Mouse (Mus musculus): ENCODE results near the gene Pnlip. TPM values are rescaled to one million over a fixed set of nuclear protein-coding genes. Genes with fewer than 3 reads are reported as not detected.

The Pnlip gene
- total and polyA plus RNA-seq, 3 experiments: not detected

DNA sequence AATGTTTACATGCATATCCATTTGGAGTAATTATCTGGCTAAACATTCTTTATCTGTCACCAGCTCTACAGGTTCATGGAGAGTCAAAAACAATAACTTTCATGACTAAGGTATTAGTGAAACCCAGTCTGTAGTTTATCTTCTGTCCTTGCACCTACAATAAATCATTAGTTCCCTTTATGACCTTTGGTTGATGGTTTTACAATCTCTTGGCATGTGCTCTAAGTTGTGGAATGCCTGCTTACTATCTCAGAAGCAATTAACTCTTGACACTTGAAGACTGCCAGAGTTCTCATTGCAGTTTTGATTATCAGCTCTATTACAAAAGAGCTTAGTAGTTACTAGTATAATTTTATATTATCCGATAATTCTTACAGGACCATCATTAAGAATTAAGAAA, 36.6 kb downstream of the Pnlip start:
- no peak for DNase-seq (ENCODE audit: low read depth, low spot score)
- H3K9ac ChIP-seq (ENCODE audit: control insufficient read depth, low read depth, low read length, poor library complexity, severe bottlenecking): no peak overlapping the region
- no peaks in the 10 kb centered on the region for H3K36me3 ChIP-seq (ENCODE audit: control insufficient read depth in 1 of 2, insufficient read depth in 2 of 2, low read length in 2 of 2)
- H3K4me3 ChIP-seq (ENCODE audit: control insufficient read depth in 1 of 2, insufficient read depth in 1 of 2, low read depth in 2 of 2, low read length in 2 of 2): no peak overlapping the region
- H3K79me2 ChIP-seq (ENCODE audit: control insufficient read depth, insufficient read depth, low read length, poor library complexity): no peaks in the 10 kb centered on the region
- TF ChIP-seq POLR2AphosphoS5 (IDR thresholded peaks at IDR 0.05; ENCODE audit: borderline replicate concordance, low read depth, low read length) (no peak), BHLHE40 (IDR thresholded peaks at IDR 0.05; ENCODE audit: borderline replicate concordance, low read depth, low read length) (no peak), GATA1 (IDR thresholded peaks at IDR 0.05; ENCODE audit: low read depth, low read length) (no peak), ELF1 (IDR thresholded peaks at IDR 0.05; ENCODE audit: low read depth, low read length) (no peak), CHD1 (IDR thresholded peaks at IDR 0.05; ENCODE audit: low read depth, low read length) (no peak), SMC3 (IDR thresholded peaks at IDR 0.05; ENCODE audit: low read depth, low read length) (no peak), TBP (IDR thresholded peaks at IDR 0.05; ENCODE audit: low read depth, low read length) (no peak), ZC3H11A (IDR thresholded peaks at IDR 0.05; ENCODE audit: low read depth, low read length) (no peak), E2F4 (IDR thresholded peaks at IDR 0.05; ENCODE audit: borderline replicate concordance, low read depth, low read length) (no peak), TCF12 (IDR thresholded peaks at IDR 0.05; ENCODE audit: low read depth, low read length) (no peak), GABPA (IDR thresholded peaks at IDR 0.05; ENCODE audit: low read depth, low read length) (no peak), USF1 (IDR thresholded peaks at IDR 0.05; ENCODE audit: low read depth, low read length) (no peak), SIN3A (IDR thresholded peaks at IDR 0.05; ENCODE audit: low read length) (no peak), MAFK (IDR thresholded peaks at IDR 0.05; ENCODE audit: borderline replicate concordance, low read depth, low read length) (no peak), EP300 (IDR thresholded peaks at IDR 0.05; ENCODE audit: low read depth in 1 of 2, low read length in 2 of 2) (no peak), TAL1 (IDR thresholded peaks at IDR 0.05; ENCODE audit: low read length) (no peak)
- no peaks in the 10 kb centered on the region for H3K9me3 ChIP-seq (replicated peaks; ENCODE audit: insufficient read depth, low read length)
- H3K27ac ChIP-seq (ENCODE audit: control insufficient read depth, low read depth, low read length): no peak overlapping the region
- no peaks in the 10 kb centered on the region for H3K4me1 ChIP-seq (ENCODE audit: control insufficient read depth in 1 of 2, insufficient read depth in 2 of 2, low read length in 2 of 2)
- H3K27me3 ChIP-seq (ENCODE audit: control insufficient read depth in 1 of 2, insufficient read depth in 2 of 2, low read length in 2 of 2): no peaks in the 10 kb centered on the region

DNA sequence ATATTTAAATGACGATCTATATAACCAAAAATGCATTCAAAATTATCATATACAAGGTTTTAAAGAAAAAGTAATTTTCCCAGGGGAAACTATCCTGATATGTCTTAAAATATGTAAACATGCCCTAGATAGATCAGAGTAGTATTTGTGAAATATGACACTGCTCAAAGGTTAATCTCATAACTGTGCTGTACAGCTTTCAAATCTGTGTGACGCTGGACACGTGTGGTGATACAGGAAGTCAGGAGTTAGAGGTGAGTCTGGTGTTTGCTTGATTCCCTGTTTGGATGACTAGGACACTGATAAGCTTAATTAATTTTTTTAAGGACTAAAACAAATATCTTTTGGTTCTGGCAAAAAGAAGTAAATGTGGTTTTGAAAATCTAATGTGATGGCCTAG, 43.0 kb downstream of the Pnlip start:
- no peaks in the 10 kb centered on the region for H3K79me2 ChIP-seq (ENCODE audit: control insufficient read depth, insufficient read depth, low read length, poor library complexity)
- no peak overlapping the region for H3K4me3 ChIP-seq (ENCODE audit: control insufficient read depth in 1 of 2, insufficient read depth in 1 of 2, low read depth in 2 of 2, low read length in 2 of 2)
- H3K9ac ChIP-seq (ENCODE audit: control insufficient read depth, low read depth, low read length, poor library complexity, severe bottlenecking): no peak overlapping the region
- H3K4me1 ChIP-seq (ENCODE audit: control insufficient read depth in 1 of 2, insufficient read depth in 2 of 2, low read length in 2 of 2): no peaks in the 10 kb centered on the region
- no peak for DNase-seq (ENCODE audit: low read depth, low spot score)
- H3K9me3 ChIP-seq (replicated peaks; ENCODE audit: insufficient read depth, low read length): no peaks in the 10 kb centered on the region
- TF ChIP-seq RAD21 (IDR thresholded peaks at IDR 0.05; ENCODE audit: low read depth, low read length) (no peak), ZKSCAN1 (IDR thresholded peaks at IDR 0.05; ENCODE audit: low read depth, low read length) (no peak), MYB (IDR thresholded peaks at IDR 0.05; ENCODE audit: low read depth, low read length) (no peak), GATA1 (IDR thresholded peaks at IDR 0.05; ENCODE audit: low read depth, low read length) (no peak), GABPA (IDR thresholded peaks at IDR 0.05; ENCODE audit: low read depth, low read length) (no peak), BHLHE40 (IDR thresholded peaks at IDR 0.05; ENCODE audit: borderline replicate concordance, low read depth, low read length) (no peak), TAL1 (IDR thresholded peaks at IDR 0.05; ENCODE audit: low read length) (no peak), ZMIZ1 (IDR thresholded peaks at IDR 0.05; ENCODE audit: low read depth, low read length) (no peak), MXI1 (IDR thresholded peaks at IDR 0.05; ENCODE audit: low read depth, low read length) (no peak), POLR2A (IDR thresholded peaks at IDR 0.05; ENCODE audit: control insufficient read depth in 1 of 2, insufficient read depth in 1 of 2, low read depth in 1 of 2, low read length in 2 of 2, poor library complexity in 1 of 2) (no peak), NRF1 (IDR thresholded peaks at IDR 0.05; ENCODE audit: insufficient read depth, low read depth, low read length, poor library complexity, severe bottlenecking) (no peak), MAX (IDR thresholded peaks at IDR 0.05; ENCODE audit: low read length) (no peak), CHD1 (IDR thresholded peaks at IDR 0.05; ENCODE audit: low read depth, low read length) (no peak), SMC3 (IDR thresholded peaks at IDR 0.05; ENCODE audit: low read depth, low read length) (no peak), CHD2 (IDR thresholded peaks at IDR 0.05; ENCODE audit: low read length) (no peak), MYC (IDR thresholded peaks at IDR 0.05; ENCODE audit: low read depth, low read length) (no peak)
- H3K36me3 ChIP-seq (ENCODE audit: control insufficient read depth in 1 of 2, insufficient read depth in 2 of 2, low read length in 2 of 2): no peaks in the 10 kb centered on the region
- H3K27me3 ChIP-seq (ENCODE audit: control insufficient read depth in 1 of 2, insufficient read depth in 2 of 2, low read length in 2 of 2): no peaks in the 10 kb centered on the region
- no peak overlapping the region for H3K27ac ChIP-seq (ENCODE audit: control insufficient read depth, low read depth, low read length)
